Mouse (Mus musculus) spleen, adult 2 months (tissue): ENCODE measurements around the gene Rapsn.

ENCODE experiments used
- CTCF ChIP-seq: fragments of 200-500 bp; IDR thresholded peaks from 2 replicates; pipeline ENCODE4 v1.5.1; 2011; ENCODE audit warnings: mild to moderate bottlenecking, inconsistent platforms; ENCODE audit not compliant: insufficient read depth, insufficient read length, insufficient replicate concordance; ENCODE audit errors: extremely low read depth
- POLR2A ChIP-seq: fragments of 200-500 bp; IDR thresholded peaks from 2 replicates; pipeline ENCODE4 v1.6.1; 2011; ENCODE audit warnings: low read depth, low read length, inconsistent platforms

DNA sequence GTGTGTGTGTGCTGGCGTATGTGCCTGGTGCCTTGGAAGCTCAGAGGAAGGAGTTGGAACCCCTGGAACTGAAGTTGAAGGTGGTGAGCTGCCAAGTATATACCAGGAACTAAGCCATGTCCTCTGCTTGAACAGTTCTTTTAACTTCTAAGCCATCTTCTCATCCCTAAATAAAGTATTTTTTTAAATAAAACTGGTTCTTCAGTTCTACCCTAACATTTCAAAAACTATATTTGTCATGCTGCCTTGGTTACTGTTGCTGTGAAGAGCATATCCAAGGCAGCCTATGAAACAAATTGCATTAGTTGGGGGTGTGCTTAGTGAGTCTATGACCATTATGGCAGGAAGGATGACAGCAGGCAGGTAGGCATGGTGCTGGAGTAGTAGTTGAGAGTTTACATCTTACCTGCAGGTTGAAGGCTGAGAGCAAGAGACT, 10.3 kb upstream of the Rapsn start:
- no peak for TF ChIP-seq CTCF
- TF ChIP-seq POLR2A = no peak
